Mouse (Mus musculus): ENCODE results near the gene Tomm7. TPM values are rescaled to one million over a fixed set of nuclear protein-coding genes. Genes with fewer than 3 reads are reported as not detected.

The Tomm7 gene
- total and polyA plus RNA-seq, 3 experiments = 133 to 184 (median 142) TPM

GRCm38 (mm10) chr5:23887111-23887510, 43.1 kb upstream of the Tomm7 start:
- Histone ChIP-seq H3K9ac (ENCODE audit: insufficient read depth, low read depth) (no peak overlapping the region), H3K27me3 (replicated peaks) (no peaks in the 10 kb centered on the region), H3K4me1 (ENCODE audit: control insufficient read depth in 1 of 2, insufficient read depth in 2 of 2) (peaks cover 6 to 13% of the 10 kb centered on the region in 2 experiments), H3K4me2 (ENCODE audit: insufficient read depth, low read depth, poor library complexity, severe bottlenecking) (no peak overlapping the region), H3K36me3 (replicated peaks in 1 of 2; ENCODE audit: control insufficient read depth in 1 of 2, insufficient read depth in 1 of 2, low read length in 1 of 2) (no peaks in the 10 kb centered on the region), H3K27ac (ENCODE audit: insufficient read depth, low read depth) (no peak overlapping the region), H3K4me3 (replicated peaks in 1 of 3; ENCODE audit: low read depth in 2 of 3, low read length in 2 of 3, poor library complexity in 1 of 3) (no peak overlapping the region), H3K9me3 (replicated peaks; ENCODE audit: low read length) (peaks cover 20% of the 10 kb centered on the region), H3K79me2 (replicated peaks; ENCODE audit: control insufficient read depth, extremely low read depth, insufficient read depth, poor library complexity, severe bottlenecking) (no peaks in the 10 kb centered on the region)
- no peak for TF ChIP-seq USF2 (conservative IDR thresholded peaks at IDR 0.05; ENCODE audit: low read depth, low read length)
- TF ChIP-seq NRF1 (IDR thresholded peaks at IDR 0.05; ENCODE audit: low read depth, low read length) = no peak
- TF ChIP-seq ZMIZ1 (IDR thresholded peaks at IDR 0.05; ENCODE audit: low read depth, low read length) = no peak
- TF ChIP-seq HCFC1 (IDR thresholded peaks at IDR 0.05; ENCODE audit: low read depth, low read length) = no peak
- no peak for TF ChIP-seq MAFK (IDR thresholded peaks at IDR 0.05; ENCODE audit: insufficient replicate concordance, low read length)
- no peak for TF ChIP-seq TBP (conservative IDR thresholded peaks at IDR 0.05; ENCODE audit: low read depth, low read length)
- TF ChIP-seq JUN (IDR thresholded peaks at IDR 0.05; ENCODE audit: insufficient read depth, low read depth, low read length) = no peak
- no peak for TF ChIP-seq ETS1 (conservative IDR thresholded peaks at IDR 0.05; ENCODE audit: low read depth, low read length)
- in situ Hi-C loops (cut with MboI; ENCODE audit: low pct_ligation_motif_present, low pct_unique_long_range_greater_than_20kb, low sequenced_read_pairs) = loop anchor here (25.0 kb wide), 1 partner anchor 375 kb away; no protein-coding TSS in a partner anchor
- no peak for DNase-seq (ENCODE audit: extremely low read depth)
- dilution Hi-C loops (cut with MboI; ENCODE audit: extremely low pct_ligation_motif_present, extremely low pct_unique_long_range_greater_than_20kb, low sequenced_read_pairs) = no loop called here

GRCm38 (mm10) chr5:23874457-23874856, 30.5 kb upstream of the Tomm7 start:
- Histone ChIP-seq H3K9ac (ENCODE audit: insufficient read depth, low read depth) (0 out of 2 replicates have a peak overlapping the region, but pooled peaks have one; percentile 7), H3K27me3 (replicated peaks) (no peaks in the 10 kb centered on the region), H3K79me2 (replicated peaks; ENCODE audit: control insufficient read depth, extremely low read depth, insufficient read depth, poor library complexity, severe bottlenecking) (no peaks in the 10 kb centered on the region), H3K4me1 (ENCODE audit: control insufficient read depth in 1 of 2, insufficient read depth in 2 of 2) (peaks cover 40 to 72% of the 10 kb centered on the region in 2 experiments), H3K27ac (ENCODE audit: insufficient read depth, low read depth) (peak overlapping the region; percentile 85), H3K4me2 (ENCODE audit: insufficient read depth, low read depth, poor library complexity, severe bottlenecking) (peak overlapping the region; percentile 52), H3K36me3 (replicated peaks in 1 of 2; ENCODE audit: control insufficient read depth in 1 of 2, insufficient read depth in 1 of 2, low read length in 1 of 2) (no peaks in the 10 kb centered on the region), H3K9me3 (replicated peaks; ENCODE audit: low read length) (no peaks in the 10 kb centered on the region), H3K4me3 (replicated peaks in 1 of 3; ENCODE audit: low read depth in 2 of 3, low read length in 2 of 3, poor library complexity in 1 of 3) (peak overlapping the region; percentile 42 to 50 (median 49))
- dilution Hi-C loops (cut with MboI; ENCODE audit: extremely low pct_ligation_motif_present, extremely low pct_unique_long_range_greater_than_20kb, low sequenced_read_pairs) = no loop called here
- in situ Hi-C loops (cut with MboI; ENCODE audit: low pct_ligation_motif_present, low pct_unique_long_range_greater_than_20kb, low sequenced_read_pairs) = no loop called here
- peak; percentile 97 for DNase-seq (ENCODE audit: extremely low read depth)
- TF ChIP-seq JUND (conservative IDR thresholded peaks at IDR 0.05; ENCODE audit: low read depth, low read length) = no peak; the same call in 1 of the 2 replicates
- 0 out of 2 replicates have a peak, but pooled peaks have one; percentile 52 for TF ChIP-seq KAT2A (IDR thresholded peaks at IDR 0.05; ENCODE audit: insufficient replicate concordance, low read length)
- TF ChIP-seq MYC (IDR thresholded peaks at IDR 0.05; ENCODE audit: low read depth, low read length) = peak; percentile 82
- no peak for TF ChIP-seq PAX5 (IDR thresholded peaks at IDR 0.05; ENCODE audit: low read length)
- TF ChIP-seq ZMIZ1 (IDR thresholded peaks at IDR 0.05; ENCODE audit: low read depth, low read length) = peak; percentile 23; the same call in 1 of the 2 replicates
- TF ChIP-seq CHD2 (IDR thresholded peaks at IDR 0.05; ENCODE audit: low read length) = peak; percentile 91
- peak; percentile 98 for TF ChIP-seq EP300 (IDR thresholded peaks at IDR 0.05; ENCODE audit: low read length)
- TF ChIP-seq UBTF (IDR thresholded peaks at IDR 0.05; ENCODE audit: low read depth, low read length) = no peak
- peak; percentile 100 for TF ChIP-seq MEF2A (IDR thresholded peaks at IDR 0.05; ENCODE audit: borderline replicate concordance, low read depth, low read length)
- TF ChIP-seq GABPA (IDR thresholded peaks at IDR 0.05; ENCODE audit: insufficient replicate concordance, low read depth, low read length) = no peak
- peak; percentile 82 for TF ChIP-seq MAZ (IDR thresholded peaks at IDR 0.05; ENCODE audit: low read depth, low read length)
- TF ChIP-seq MAX (IDR thresholded peaks at IDR 0.05; ENCODE audit: low read length) = peak; percentile 86
- peak; percentile 49; the same call in 1 of the 2 replicates for TF ChIP-seq MXI1 (IDR thresholded peaks at IDR 0.05; ENCODE audit: low read depth, low read length)
- no peak for TF ChIP-seq CHD1 (IDR thresholded peaks at IDR 0.05; ENCODE audit: low read depth, low read length)
- TF ChIP-seq BHLHE40 (IDR thresholded peaks at IDR 0.05; ENCODE audit: low read depth, low read length) = peak; percentile 100
- TF ChIP-seq ZKSCAN1 (IDR thresholded peaks at IDR 0.05; ENCODE audit: borderline replicate concordance, low read depth, low read length) = no peak
- TF ChIP-seq SMC3 (IDR thresholded peaks at IDR 0.05; ENCODE audit: low read depth, low read length) = peak; percentile 30
- TF ChIP-seq CTCF (conservative IDR thresholded peaks at IDR 0.05 in 1 of 2, IDR thresholded peaks at IDR 0.05 in 1 of 2; ENCODE audit: low read depth in 2 of 2, low read length in 2 of 2) = no peak; a peak in 1 of 4 replicates
- TF ChIP-seq TCF12 (IDR thresholded peaks at IDR 0.05; ENCODE audit: low read depth, low read length) = peak; percentile 98
- TF ChIP-seq NRF1 (IDR thresholded peaks at IDR 0.05; ENCODE audit: low read depth, low read length) = peak; percentile 40; the same call in 1 of the 2 replicates
- TF ChIP-seq USF2 (conservative IDR thresholded peaks at IDR 0.05; ENCODE audit: low read depth, low read length) = peak; percentile 65
- TF ChIP-seq JUN (IDR thresholded peaks at IDR 0.05; ENCODE audit: insufficient read depth, low read depth, low read length) = 0 out of 2 replicates have a peak, but pooled peaks have one; percentile 42
- peak; percentile 100 for TF ChIP-seq ETS1 (conservative IDR thresholded peaks at IDR 0.05; ENCODE audit: low read depth, low read length)
- no peak; the same call in 1 of the 2 replicates for TF ChIP-seq ZNF384 (IDR thresholded peaks at IDR 0.05; ENCODE audit: low read depth, low read length)
- no peak for TF ChIP-seq ZC3H11A (IDR thresholded peaks at IDR 0.05; ENCODE audit: low read depth, low read length)
- peak; percentile 25; the same call in 1 of the 2 replicates for TF ChIP-seq TBP (conservative IDR thresholded peaks at IDR 0.05; ENCODE audit: low read depth, low read length)
- TF ChIP-seq RAD21 (IDR thresholded peaks at IDR 0.05; ENCODE audit: low read depth, low read length) = no peak; the same call in none of the 2 replicates
- peak; percentile 49 for TF ChIP-seq HCFC1 (IDR thresholded peaks at IDR 0.05; ENCODE audit: low read depth, low read length)
- no peak for TF ChIP-seq E2F4 (IDR thresholded peaks at IDR 0.05; ENCODE audit: insufficient replicate concordance, low read depth, low read length)

All from CH12.LX (cell line).